Mouse (Mus musculus) ovary, postnatal 14 days (tissue): Measurements from ENCODE around the gene Olfr1260.

Experiments
- DNase-seq: peaks from one replicate; pipeline ENCODE4 v3.0.0; 2022; ENCODE audit warnings: low spot score

Olfr1260 gene

DNA sequence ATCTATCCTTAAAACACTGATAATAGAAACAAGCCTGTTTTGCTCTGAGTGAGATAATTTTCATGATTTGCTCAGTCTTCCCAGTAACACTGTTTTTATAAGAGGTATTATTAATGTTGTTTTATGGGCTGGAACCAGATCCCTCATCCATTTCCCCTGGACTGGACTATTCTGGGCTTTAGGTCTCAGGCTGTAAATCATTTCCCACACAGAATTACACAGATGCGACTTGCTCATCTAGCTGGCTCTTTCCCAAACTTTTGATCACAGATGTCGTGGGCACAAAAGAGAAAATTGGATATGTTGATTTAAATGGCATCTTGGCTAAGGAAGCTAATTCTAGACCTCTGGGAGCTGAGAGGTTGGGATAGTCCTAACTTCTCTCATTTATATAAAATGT is at the start of gene Olfr1260:
Olfr1260 (plus strand) TSS at position 157 of the 400 bp plus-strand sequence.
- no peak for DNase-seq

DNA sequence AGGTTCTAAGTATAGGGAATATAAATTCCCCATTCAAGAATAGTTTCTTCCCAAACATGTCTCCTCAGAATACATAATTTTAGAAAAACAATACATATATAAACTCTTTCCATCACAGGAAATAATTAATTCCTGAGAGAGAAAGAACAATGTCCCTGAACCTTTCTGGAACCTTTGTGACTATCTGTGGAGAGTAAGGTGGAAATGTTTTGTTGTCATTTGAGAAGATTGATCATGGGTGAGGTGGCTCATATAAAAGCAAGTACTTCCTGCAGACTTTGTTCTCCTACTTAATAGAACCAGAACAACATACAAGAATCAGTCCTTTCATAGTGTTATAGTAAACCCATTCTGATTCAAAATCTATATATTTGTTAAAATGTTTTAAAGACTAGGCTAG is 47.1 kb upstream of the Olfr1260 start, which contains the start of gene Olfr1258:
Olfr1258 (plus strand) TSS at position 301 of the 400 bp plus-strand sequence.
- DNase-seq, result no peak

- no peak for DNase-seq
These were observed 25.6 kb upstream of the Olfr1260 start, which contains the start of gene Olfr1259 for GRCm38 (mm10) chr2:89948564-89948963. Olfr1259 (minus strand) TSS chr2:89948664.

DNA sequence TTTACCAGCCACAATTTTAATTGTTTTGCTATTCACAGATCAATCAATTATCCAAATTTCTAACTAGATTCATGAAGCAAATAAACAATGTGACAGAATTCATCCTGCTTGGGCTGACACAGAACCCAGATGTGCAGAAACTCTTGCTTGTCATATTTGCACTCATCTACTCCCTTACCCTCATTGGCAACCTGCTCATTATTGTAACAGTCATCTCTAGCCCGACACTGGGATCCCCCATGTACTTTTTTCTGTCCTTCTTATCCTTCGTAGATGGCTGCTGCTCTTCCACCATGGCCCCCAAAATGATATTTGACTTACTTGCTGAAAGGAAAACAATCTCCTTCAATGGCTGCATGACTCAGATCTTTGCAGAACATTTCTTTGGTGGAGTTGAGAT is 3.6 kb downstream of the Olfr1260 start:
- no peak for DNase-seq

- DNase-seq, result no peak
These were observed 16.8 kb downstream of the Olfr1260 start, which contains the start of gene Olfr1261 for GRCm38 (mm10) chr2:89990921-89991320. Olfr1261 (plus strand) TSS chr2:89991221.

GRCm38 (mm10) chr2:89999845-90000244 is 25.7 kb downstream of the Olfr1260 start, which contains the start of gene Olfr1262:
Olfr1262 (plus strand) TSS chr2:90000145.
- no peak for DNase-seq

DNA sequence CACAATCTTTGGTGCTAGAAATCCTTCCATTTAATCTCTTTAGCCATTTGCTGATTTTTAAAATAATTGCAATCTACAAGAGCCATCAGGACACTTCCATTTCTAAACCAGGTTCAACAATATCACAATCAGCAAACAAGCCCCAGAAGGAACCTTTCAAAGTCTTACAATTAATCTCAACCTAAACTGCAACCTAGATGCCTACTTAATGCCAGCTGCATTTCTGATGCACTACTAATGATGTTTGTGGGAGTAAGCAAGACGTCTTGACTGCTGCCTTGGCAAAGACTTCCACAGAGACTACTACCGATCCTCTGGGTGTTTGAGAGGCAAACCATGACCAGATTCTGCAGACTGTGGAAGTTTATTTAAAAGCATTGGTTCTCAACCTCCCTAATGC is 37.7 kb downstream of the Olfr1260 start, which contains the start of gene Olfr1263:
Olfr1263 (plus strand) TSS at position 301 of the 400 bp plus-strand sequence.
- DNase-seq, result no peak

GRCm38 (mm10) chr2:90025477-90025876 is 51.3 kb downstream of the Olfr1260 start, which contains the start of gene Olfr1264:
Olfr1264 (minus strand) TSS chr2:90025577.
- DNase-seq, result no peak
